Mouse (Mus musculus) R1 (cell line): ENCODE measurements at regions not wholly inside any gene's neighbourhood (a gene's known extent, or its start where the extent isn't known, plus 50 kb on each side); places are given as distances from the start of the nearest gene placed in this dataset.
"Not testable (repeated sequence)": the region's sequence is repeated elsewhere in the genome, so short reads cannot be mapped to it uniquely, and the experiment has no call there.

Source experiments
- DNase-seq: peaks from one replicate; pipeline ENCODE4 v3.0.0-alpha.2; 2018; ENCODE audit warnings: low read depth, low spot score

DNA sequence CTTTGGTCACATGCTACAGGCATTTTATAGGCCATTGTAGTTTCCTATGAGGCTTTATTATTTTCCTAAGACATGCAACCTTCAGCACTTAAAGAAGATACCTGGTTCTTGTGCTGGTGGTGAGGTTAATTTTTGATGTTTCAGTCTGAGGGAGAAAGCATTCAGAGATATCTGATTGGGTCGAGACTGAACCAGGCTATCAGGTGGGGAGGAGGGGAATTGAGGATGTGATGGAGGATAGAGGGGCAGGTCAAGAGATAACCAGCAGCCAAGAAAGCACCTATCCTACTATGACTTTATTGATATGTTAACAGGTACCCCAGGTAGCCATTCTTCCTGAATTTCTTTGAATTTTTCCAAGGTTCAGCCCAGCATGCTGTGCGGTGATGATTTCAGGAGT is 74.1 kb upstream of the Zfp988 start:
- DNase-seq: peak; percentile 93

DNA sequence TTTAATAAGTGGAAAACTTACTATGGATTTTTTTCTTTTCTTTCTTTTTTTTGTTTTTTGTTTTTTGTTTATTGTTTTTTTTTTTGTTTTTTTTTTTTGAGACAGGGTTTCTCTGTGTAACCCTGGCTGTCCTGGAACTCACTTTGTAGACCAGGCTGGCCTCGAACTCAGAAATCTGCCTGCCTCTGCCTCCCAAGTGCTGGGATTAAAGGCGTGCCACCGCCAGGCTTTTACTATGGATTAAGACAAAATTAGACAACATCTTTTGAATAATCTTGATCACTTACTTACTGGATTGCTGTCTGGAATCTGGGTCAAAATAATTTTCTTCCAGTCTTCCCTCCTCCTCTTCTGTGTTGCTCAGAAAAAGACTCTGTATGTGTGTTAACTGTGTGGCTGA is 73.7 kb upstream of the Zfp988 start:
- DNase-seq: peak; percentile 36

DNA sequence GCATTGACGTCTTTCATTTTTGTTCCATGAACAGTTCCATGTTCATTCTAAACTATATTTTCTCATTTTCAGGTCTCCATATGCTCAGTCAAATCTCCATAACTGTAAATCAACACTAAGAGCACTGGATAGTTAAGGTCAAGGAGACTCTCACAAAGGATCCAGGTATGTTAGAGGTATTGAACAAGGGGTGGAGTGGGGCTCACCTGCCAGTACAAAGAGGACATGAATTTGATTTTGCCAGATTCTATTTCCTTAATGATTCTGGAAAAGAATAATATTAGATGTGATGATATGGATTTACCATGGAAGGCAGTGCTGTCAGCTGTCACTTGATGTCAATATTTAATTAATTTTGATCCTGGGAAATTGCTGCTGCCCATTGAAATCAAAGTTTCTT is 73.2 kb upstream of the Zfp988 start:
- DNase-seq: not testable (repeated sequence)

DNA sequence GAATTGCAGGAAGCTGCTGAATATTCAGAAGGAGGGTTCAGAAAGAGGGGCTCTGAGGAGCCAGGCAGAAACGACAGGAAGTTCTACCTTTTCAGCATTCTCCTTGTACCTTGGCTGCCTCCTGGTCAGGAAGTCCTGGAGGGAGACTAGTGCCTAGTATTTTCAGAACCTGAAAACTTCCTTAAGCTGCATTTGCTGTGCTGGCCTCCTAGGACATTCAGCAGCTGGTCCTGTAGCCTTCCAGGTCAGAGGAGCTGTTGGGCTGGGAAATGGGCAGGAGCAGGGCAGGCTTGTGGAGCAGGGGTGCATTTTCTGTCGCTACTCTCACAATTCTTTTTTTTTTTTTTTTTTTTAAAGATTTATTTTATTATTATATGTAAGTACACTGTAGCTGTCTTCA is 71.2 kb upstream of the Zfp988 start:
- peak; percentile 42 for DNase-seq

DNA sequence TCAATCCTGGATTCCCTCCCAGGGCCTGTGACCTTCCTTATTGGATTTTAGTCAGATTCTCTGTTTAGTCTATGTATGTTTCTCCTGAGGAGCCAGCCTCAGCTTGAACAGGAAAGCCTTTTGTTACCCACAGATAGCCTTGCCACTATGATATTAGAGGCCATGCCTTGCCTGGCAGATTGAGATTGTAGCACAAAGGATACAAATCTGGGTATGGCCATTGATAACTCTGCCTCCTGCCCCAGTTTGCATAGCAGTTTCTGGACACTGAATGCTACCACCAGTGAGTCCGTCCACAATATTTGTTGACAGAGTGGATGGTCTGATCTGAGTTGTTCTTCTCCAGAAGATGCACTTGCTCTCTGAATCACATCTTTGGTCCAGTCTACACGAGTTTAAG is 70.0 kb upstream of the Zfp988 start:
- peak; percentile 18 for DNase-seq

DNA sequence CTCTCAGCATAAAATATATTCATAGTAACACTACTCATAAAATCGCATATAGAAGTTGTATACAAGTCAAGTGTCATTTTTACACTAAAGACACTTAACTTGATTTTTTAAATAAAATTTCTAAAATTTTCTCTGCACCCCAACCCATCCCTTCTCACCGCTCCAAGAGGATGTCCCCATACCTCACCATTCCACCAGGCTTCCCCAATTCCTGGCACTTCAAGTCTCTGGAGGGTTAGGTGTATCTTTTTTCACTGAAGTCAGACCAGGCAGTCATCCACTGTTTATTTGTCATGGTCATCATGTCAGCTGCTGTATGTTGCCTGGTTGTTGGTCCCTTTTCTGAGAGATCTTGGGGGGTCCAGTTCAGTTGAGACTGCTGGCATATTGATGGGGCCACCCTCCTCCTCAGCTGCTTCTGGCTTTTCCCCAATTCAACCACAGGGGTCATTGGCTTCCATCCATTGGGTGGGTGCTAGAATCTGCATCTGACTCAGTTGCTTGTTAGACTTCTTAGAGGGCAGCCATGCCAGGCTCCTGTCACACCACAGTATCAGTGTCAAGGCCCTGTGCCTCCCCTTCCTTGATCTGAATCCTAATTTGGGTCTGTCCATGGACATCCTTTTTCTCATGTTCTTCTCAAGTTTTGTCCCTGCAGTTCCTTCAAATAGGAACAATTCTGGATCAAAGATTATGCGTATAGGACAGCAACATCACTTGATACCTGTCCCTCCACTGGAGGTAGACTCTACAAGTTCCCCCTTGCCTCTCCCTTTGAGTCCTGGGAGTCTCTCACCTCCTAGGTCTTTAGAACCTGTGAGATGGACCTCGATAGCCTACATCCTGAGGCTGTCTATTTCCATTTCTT is 63.9 kb upstream of the Zfp988 start:
- DNase-seq: peak; percentile 8

DNA sequence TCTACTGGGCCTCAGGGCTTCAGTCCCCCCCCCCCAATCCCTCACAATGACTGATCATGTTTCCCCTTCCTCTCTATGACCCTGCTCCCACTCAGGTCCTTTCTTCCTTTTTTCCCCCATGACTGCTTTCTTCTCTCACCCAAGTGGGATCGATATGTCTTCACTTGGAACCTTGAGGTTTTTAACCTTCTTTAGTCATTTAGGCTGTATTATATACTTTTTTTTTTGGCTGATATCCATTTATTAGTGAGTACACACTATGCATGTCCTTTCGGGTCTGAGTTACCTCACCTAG is 63.3 kb upstream of the Zfp988 start:
- DNase-seq: peak; percentile 16

DNA sequence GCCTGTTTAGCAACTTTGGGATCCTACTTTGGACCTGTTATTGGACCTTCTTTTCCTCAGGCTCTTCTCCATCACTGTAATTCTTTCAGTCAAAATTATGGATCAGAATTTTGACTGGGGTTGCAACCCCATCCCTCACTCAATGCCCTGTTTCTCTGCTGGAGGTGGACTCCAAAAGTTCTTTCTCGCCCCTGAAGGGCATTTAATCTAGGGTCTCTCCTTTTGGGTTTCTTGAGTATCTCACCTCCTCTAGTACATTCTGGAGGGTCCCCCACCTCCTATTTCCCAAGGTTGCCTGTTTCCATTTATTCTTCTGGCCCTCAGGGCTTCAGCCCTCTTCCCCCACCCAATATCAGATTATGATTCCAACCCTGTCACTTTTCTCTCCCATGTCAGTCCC is 56.9 kb upstream of the Zfp988 start:
- not testable (repeated sequence) for DNase-seq
